Mouse (Mus musculus): ENCODE data around the gene BC030867. TPM values are rescaled to one million over a fixed set of nuclear protein-coding genes. Genes with fewer than 3 reads are reported as not detected.

The BC030867 gene
- polyA plus RNA-seq, 1 experiment from 2014 or later: 17.9 TPM

GRCm38 (mm10) chr11:102225221-102225620 is 23.5 kb upstream of the BC030867 start:
- 68% methylated on average over 5 of the region's 5 CpGs for WGBS
- no peaks in the 10 kb centered on the region for H3K9me3 ChIP-seq (ENCODE audit: control insufficient read depth, low read length)
- H3K27me3 ChIP-seq (ENCODE audit: control insufficient read depth, insufficient read depth, low read length): no peaks in the 10 kb centered on the region
- H3K9ac ChIP-seq (ENCODE audit: low read length): no peak overlapping the region; the same call in 1 of the 2 replicates
- H3K36me3 ChIP-seq (ENCODE audit: control insufficient read depth, insufficient read depth, low read length): peaks cover 3% of the 10 kb centered on the region; the same call in 1 of the 2 replicates
- DNase-seq (ENCODE audit: low spot score): no peak
- H3K4me1 ChIP-seq (ENCODE audit: control insufficient read depth, insufficient read depth, low read length): peaks cover 48% of the 10 kb centered on the region
- H3K27ac ChIP-seq (ENCODE audit: low read depth, low read length): no peak overlapping the region
- ATAC-seq (ENCODE audit: insufficient read depth, low FRiP score, low TSS enrichment): no peak
- H3K4me3 ChIP-seq (ENCODE audit: low read depth, low read length): no peak overlapping the region
- H3K4me2 ChIP-seq (ENCODE audit: low read depth): no peak overlapping the region

- peaks cover 48% of the 10 kb centered on the region for H3K4me1 ChIP-seq (ENCODE audit: control insufficient read depth, insufficient read depth, low read length)
- H3K36me3 ChIP-seq (ENCODE audit: control insufficient read depth, insufficient read depth, low read length): peaks cover 3% of the 10 kb centered on the region; the same call in 1 of the 2 replicates
- no peaks in the 10 kb centered on the region for H3K27me3 ChIP-seq (ENCODE audit: control insufficient read depth, insufficient read depth, low read length)
- DNase-seq (ENCODE audit: low spot score): no peak
- 67% methylated on average over 12 of the region's 12 CpGs for WGBS
- H3K4me2 ChIP-seq (ENCODE audit: low read depth): peak overlapping the region; percentile 83
- ATAC-seq (ENCODE audit: insufficient read depth, low FRiP score, low TSS enrichment): no peak
- H3K9me3 ChIP-seq (ENCODE audit: control insufficient read depth, low read length): no peaks in the 10 kb centered on the region
- H3K4me3 ChIP-seq (ENCODE audit: low read depth, low read length): 0 out of 2 replicates have a peak overlapping the region, but pooled peaks have one; percentile 96
- no peak overlapping the region; the same call in 1 of the 2 replicates for H3K27ac ChIP-seq (ENCODE audit: low read depth, low read length)
- H3K9ac ChIP-seq (ENCODE audit: low read length): peak overlapping the region; percentile 14
These were observed 22.4 kb upstream of the BC030867 start for GRCm38 (mm10) chr11:102226067-102226978.

- Histone ChIP-seq H3K27me3 (ENCODE audit: control insufficient read depth, insufficient read depth, low read length) (no peaks in the 10 kb centered on the region), H3K4me2 (ENCODE audit: low read depth) (peak overlapping the region; percentile 83), H3K36me3 (ENCODE audit: control insufficient read depth, insufficient read depth, low read length) (peaks cover 3% of the 10 kb centered on the region; the same call in 1 of the 2 replicates), H3K27ac (ENCODE audit: low read depth, low read length) (peak overlapping the region; percentile 73), H3K9me3 (ENCODE audit: control insufficient read depth, low read length) (no peaks in the 10 kb centered on the region), H3K4me1 (ENCODE audit: control insufficient read depth, insufficient read depth, low read length) (peaks cover 48% of the 10 kb centered on the region), H3K4me3 (ENCODE audit: low read depth, low read length) (peak overlapping the region; percentile 96), H3K9ac (ENCODE audit: low read length) (peak overlapping the region; percentile 91)
- ATAC-seq (ENCODE audit: insufficient read depth, low FRiP score, low TSS enrichment): peak; percentile 63; the same call in 1 of the 2 replicates
- whole genome bisulfite sequencing: 24% methylated on average over 12 of the region's 12 CpGs
- peak; percentile 69 for DNase-seq (ENCODE audit: low spot score)
These were observed 21.2 kb upstream of the BC030867 start for GRCm38 (mm10) chr11:102227270-102228190.

GRCm38 (mm10) chr11:102228191-102228545 is 20.5 kb upstream of the BC030867 start:
- peak overlapping the region; percentile 83 for H3K4me2 ChIP-seq (ENCODE audit: low read depth)
- H3K36me3 ChIP-seq (ENCODE audit: control insufficient read depth, insufficient read depth, low read length): no peaks in the 10 kb centered on the region
- DNase-seq (ENCODE audit: low spot score): peak; percentile 33
- WGBS: 28% methylated on average over 9 of the region's 9 CpGs
- peaks cover 48% of the 10 kb centered on the region for H3K4me1 ChIP-seq (ENCODE audit: control insufficient read depth, insufficient read depth, low read length)
- ATAC-seq (ENCODE audit: insufficient read depth, low FRiP score, low TSS enrichment): no peak
- peak overlapping the region; percentile 73 for H3K27ac ChIP-seq (ENCODE audit: low read depth, low read length)
- H3K4me3 ChIP-seq (ENCODE audit: low read depth, low read length): peak overlapping the region; percentile 96
- H3K9me3 ChIP-seq (ENCODE audit: control insufficient read depth, low read length): no peaks in the 10 kb centered on the region
- no peaks in the 10 kb centered on the region for H3K27me3 ChIP-seq (ENCODE audit: control insufficient read depth, insufficient read depth, low read length)
- peak overlapping the region; percentile 91 for H3K9ac ChIP-seq (ENCODE audit: low read length)

GRCm38 (mm10) chr11:102228646-102229268 is 19.9 kb upstream of the BC030867 start:
- peak overlapping the region; percentile 91 for H3K9ac ChIP-seq (ENCODE audit: low read length)
- peak overlapping the region; percentile 96 for H3K4me3 ChIP-seq (ENCODE audit: low read depth, low read length)
- no peaks in the 10 kb centered on the region for H3K9me3 ChIP-seq (ENCODE audit: control insufficient read depth, low read length)
- no peaks in the 10 kb centered on the region for H3K36me3 ChIP-seq (ENCODE audit: control insufficient read depth, insufficient read depth, low read length)
- H3K4me2 ChIP-seq (ENCODE audit: low read depth): peak overlapping the region; percentile 83
- peak overlapping the region; percentile 73 for H3K27ac ChIP-seq (ENCODE audit: low read depth, low read length)
- DNase-seq (ENCODE audit: low spot score) (no peak), ATAC-seq (ENCODE audit: insufficient read depth, low FRiP score, low TSS enrichment) (no peak)
- WGBS: 25% methylated on average over 7 of the region's 7 CpGs
- H3K27me3 ChIP-seq (ENCODE audit: control insufficient read depth, insufficient read depth, low read length): no peaks in the 10 kb centered on the region
- H3K4me1 ChIP-seq (ENCODE audit: control insufficient read depth, insufficient read depth, low read length): peaks cover 48% of the 10 kb centered on the region

- peaks cover 45% of the 10 kb centered on the region for H3K4me1 ChIP-seq (ENCODE audit: control insufficient read depth, insufficient read depth, low read length)
- peak overlapping the region; percentile 91 for H3K9ac ChIP-seq (ENCODE audit: low read length)
These were observed 19.2 kb upstream of the BC030867 start for GRCm38 (mm10) chr11:102229331-102229953.

GRCm38 (mm10) chr11:102230006-102230741 is 18.5 kb upstream of the BC030867 start, which contains the start of gene Hdac5:
TSS of gene Hdac5 (minus strand) at chr11:102230166.
- ATAC-seq (ENCODE audit: insufficient read depth, low FRiP score, low TSS enrichment): peak; percentile 80
- peak; percentile 99 for DNase-seq (ENCODE audit: low spot score)
- H3K27me3 ChIP-seq (ENCODE audit: control insufficient read depth, insufficient read depth, low read length): no peaks in the 10 kb centered on the region
- under 1% methylated on average over 35 of the region's 49 CpGs for WGBS
- H3K27ac ChIP-seq (ENCODE audit: low read depth, low read length): peak within 1 kb of the TSS; percentile 85
- peak within 1 kb of the TSS; percentile 91 for H3K9ac ChIP-seq (ENCODE audit: low read length)
- H3K9me3 ChIP-seq (ENCODE audit: control insufficient read depth, low read length): no peaks in the 10 kb centered on the region
- H3K36me3 ChIP-seq (ENCODE audit: control insufficient read depth, insufficient read depth, low read length): no peaks in the 10 kb centered on the region
- peak within 1 kb of the TSS; percentile 83 for H3K4me2 ChIP-seq (ENCODE audit: low read depth)
- peak within 1 kb of the TSS; percentile 96 for H3K4me3 ChIP-seq (ENCODE audit: low read depth, low read length)
- H3K4me1 ChIP-seq (ENCODE audit: control insufficient read depth, insufficient read depth, low read length): peaks cover 38% of the 10 kb centered on the region

More at GRCm38 (mm10) chr11:102229331-102229953, 19.2 kb upstream of the BC030867 start:
- Histone ChIP-seq H3K4me3 (ENCODE audit: low read depth, low read length) (peak overlapping the region; percentile 96), H3K9me3 (ENCODE audit: control insufficient read depth, low read length) (no peaks in the 10 kb centered on the region), H3K27ac (ENCODE audit: low read depth, low read length) (peak overlapping the region; percentile 85), H3K27me3 (ENCODE audit: control insufficient read depth, insufficient read depth, low read length) (no peaks in the 10 kb centered on the region), H3K4me2 (ENCODE audit: low read depth) (peak overlapping the region; percentile 83), H3K36me3 (ENCODE audit: control insufficient read depth, insufficient read depth, low read length) (no peaks in the 10 kb centered on the region)
- peak; percentile 48 for DNase-seq (ENCODE audit: low spot score)
- no peak for ATAC-seq (ENCODE audit: insufficient read depth, low FRiP score, low TSS enrichment)
- 2% methylated on average over 31 of the region's 47 CpGs for WGBS

Data from neural tube, embryonic 11.5 days (tissue).